Mouse (Mus musculus) kidney, embryonic 16.5 days (tissue): Measurements from ENCODE around the gene Fez1. TPM values are rescaled to one million over a fixed set of nuclear protein-coding genes. Genes with fewer than 3 reads are reported as not detected.
A peak's percentile ranks its signal among the peaks of the same experiment; 100 is the strongest.

Experiments
- ATAC-seq: fragments of 200-750 bp; cut with Nextera tagmentation; 2 replicates; pipeline ENCODE4 v1.8.0; 2017; ENCODE audit warnings: moderate TSS enrichment; ENCODE audit not compliant: low FRiP score, low TSS enrichment
- H3K27ac ChIP-seq: fragments of 300-500 bp; sonication (generic); 2 replicates; pipeline ENCODE4 v1.5.1; 2014; ENCODE audit warnings: low read length
- H3K27me3 ChIP-seq: fragments of 300-500 bp; sonication (generic); 2 replicates; pipeline ENCODE4 v1.6.1; 2014; ENCODE audit warnings: low read length, control low read depth, mixed read lengths; ENCODE audit not compliant: insufficient read depth
- H3K36me3 ChIP-seq: fragments of 300-500 bp; sonication (generic); 2 replicates; pipeline ENCODE4 v1.6.1; 2014; ENCODE audit warnings: low read length, control low read depth, mixed read lengths; ENCODE audit not compliant: insufficient read depth
- H3K4me1 ChIP-seq: fragments of 300-500 bp; sonication (generic); 2 replicates; pipeline ENCODE4 v1.6.1; 2014; ENCODE audit warnings: low read length, control low read depth, mixed read lengths; ENCODE audit not compliant: insufficient read depth
- H3K4me2 ChIP-seq: fragments of 300-500 bp; sonication (generic); replicated peaks from 2 replicates; pipeline ENCODE4 v1.6.1; 2014; ENCODE audit warnings: low read depth, low read length
- H3K4me3 ChIP-seq: fragments of 300-500 bp; sonication (generic); 2 replicates; pipeline ENCODE4 v1.5.1; 2014; ENCODE audit warnings: mild to moderate bottlenecking, low read length
- H3K9ac ChIP-seq: fragments of 300-500 bp; sonication (generic); replicated peaks from 2 replicates; pipeline ENCODE4 v1.6.1; 2014; ENCODE audit warnings: low read length
- H3K9me3 ChIP-seq: fragments of 300-500 bp; sonication (generic); 2 replicates; pipeline ENCODE4 v1.6.1; 2016; ENCODE audit warnings: low read length, control low read depth
- WGBS: fragments of 180-500 bp; shearing (Covaris S2); extraction: QIAGEN DNeasy Blood & Tissue Kit; methylation state at CpG from one replicate; pipeline ENCODE4 v1.1.7; 2014; 5-methylcytosine and 5-hydroxymethylcytosine counted together
- polyA plus RNA-seq: library from polyadenylated mRNA; unstranded; fragments of >200 nt; fragmentation: Nextera tagmentation; extraction: Ambion mirVana; gene quantifications from 2 replicates; pipeline ENCODE4 v1.2.1, GENCODE M21; 2015

The Fez1 gene
- polyA plus RNA-seq, 1 experiment from 2014 or later, result 4.9 TPM

GRCm38 (mm10) chr9:36862576-36862975 is 40.9 kb downstream of the Fez1 start:
- Histone ChIP-seq H3K4me2 (no peak overlapping the region), H3K27me3 (no peaks in the 10 kb centered on the region), H3K9ac (no peak overlapping the region), H3K36me3 (no peaks in the 10 kb centered on the region), H3K9me3 (no peaks in the 10 kb centered on the region), H3K27ac (no peak overlapping the region), H3K4me1 (no peaks in the 10 kb centered on the region), H3K4me3 (no peak overlapping the region)
- 92% methylated on average over 2 of the region's 2 CpGs for WGBS
- ATAC-seq, result no peak

GRCm38 (mm10) chr9:36863694-36864093 is 42.0 kb downstream of the Fez1 start:
- no peak overlapping the region for H3K27ac ChIP-seq
- no peaks in the 10 kb centered on the region for H3K27me3 ChIP-seq
- no peaks in the 10 kb centered on the region for H3K4me1 ChIP-seq
- no peak overlapping the region for H3K9ac ChIP-seq
- H3K9me3 ChIP-seq, result no peaks in the 10 kb centered on the region
- H3K4me2 ChIP-seq, result no peak overlapping the region
- no peak overlapping the region for H3K4me3 ChIP-seq
- H3K36me3 ChIP-seq, result no peaks in the 10 kb centered on the region
- no peak for ATAC-seq
- WGBS, result 46% methylated on average over 3 of the region's 3 CpGs

GRCm38 (mm10) chr9:36864862-36865813 is 43.5 kb downstream of the Fez1 start:
- Histone ChIP-seq H3K4me2 (no peak overlapping the region), H3K4me3 (no peak overlapping the region), H3K27me3 (no peaks in the 10 kb centered on the region), H3K9me3 (no peaks in the 10 kb centered on the region), H3K9ac (no peak overlapping the region), H3K36me3 (no peaks in the 10 kb centered on the region), H3K27ac (no peak overlapping the region), H3K4me1 (no peaks in the 10 kb centered on the region)
- 34% methylated on average over 4 of the region's 4 CpGs for WGBS
- 0 out of 2 replicates have a peak, but pooled peaks have one; percentile 54 for ATAC-seq

- Histone ChIP-seq H3K4me3 (no peak overlapping the region), H3K9me3 (no peaks in the 10 kb centered on the region), H3K4me1 (no peaks in the 10 kb centered on the region), H3K9ac (no peak overlapping the region), H3K27ac (no peak overlapping the region), H3K27me3 (no peaks in the 10 kb centered on the region), H3K4me2 (no peak overlapping the region), H3K36me3 (no peaks in the 10 kb centered on the region)
- 89% methylated on average over 6 of the region's 6 CpGs for WGBS
- no peak for ATAC-seq
Measured at GRCm38 (mm10) chr9:36868662-36869061, 47.0 kb downstream of the Fez1 start.

GRCm38 (mm10) chr9:36870263-36870662 is 48.6 kb downstream of the Fez1 start:
- 75% methylated on average over 1 of the region's 1 CpGs for WGBS
- H3K4me1 ChIP-seq, result no peaks in the 10 kb centered on the region

GRCm38 (mm10) chr9:36873796-36874195 is 52.1 kb downstream of the Fez1 start:
- Histone ChIP-seq H3K4me1 (no peaks in the 10 kb centered on the region), H3K36me3 (no peaks in the 10 kb centered on the region), H3K27ac (no peak overlapping the region), H3K4me2 (no peak overlapping the region), H3K4me3 (no peak overlapping the region), H3K27me3 (no peaks in the 10 kb centered on the region), H3K9ac (no peak overlapping the region), H3K9me3 (no peaks in the 10 kb centered on the region)
- WGBS, result 70% methylated on average over 2 of the region's 2 CpGs
- ATAC-seq, result no peak

More at GRCm38 (mm10) chr9:36870263-36870662, 48.6 kb downstream of the Fez1 start:
- Histone ChIP-seq H3K4me3 (no peak overlapping the region), H3K27me3 (no peaks in the 10 kb centered on the region), H3K9me3 (no peaks in the 10 kb centered on the region), H3K9ac (no peak overlapping the region), H3K4me2 (no peak overlapping the region), H3K36me3 (no peaks in the 10 kb centered on the region), H3K27ac (no peak overlapping the region)
- no peak for ATAC-seq

- Histone ChIP-seq H3K27ac (no peak overlapping the region), H3K9ac (no peak overlapping the region), H3K4me1 (no peaks in the 10 kb centered on the region), H3K9me3 (no peaks in the 10 kb centered on the region), H3K4me2 (no peak overlapping the region), H3K36me3 (no peaks in the 10 kb centered on the region), H3K27me3 (no peaks in the 10 kb centered on the region), H3K4me3 (no peak overlapping the region)
- no peak for ATAC-seq
- WGBS, result 71% methylated on average over 5 of the region's 5 CpGs
Measured at GRCm38 (mm10) chr9:36876313-36876712, 54.6 kb downstream of the Fez1 start.

GRCm38 (mm10) chr9:36876787-36877186 is 55.1 kb downstream of the Fez1 start:
- H3K9me3 ChIP-seq, result no peaks in the 10 kb centered on the region
- H3K9ac ChIP-seq, result no peak overlapping the region
- H3K27ac ChIP-seq, result no peak overlapping the region
- H3K36me3 ChIP-seq, result no peaks in the 10 kb centered on the region
- no peaks in the 10 kb centered on the region for H3K4me1 ChIP-seq
- ATAC-seq, result no peak
- H3K4me2 ChIP-seq, result no peak overlapping the region
- no peaks in the 10 kb centered on the region for H3K27me3 ChIP-seq
- H3K4me3 ChIP-seq, result no peak overlapping the region

- no peaks in the 10 kb centered on the region for H3K4me1 ChIP-seq
- 83% methylated on average over 5 of the region's 5 CpGs for WGBS
- H3K4me3 ChIP-seq, result no peak overlapping the region
- H3K27ac ChIP-seq, result no peak overlapping the region
- no peak overlapping the region for H3K9ac ChIP-seq
- H3K27me3 ChIP-seq, result no peaks in the 10 kb centered on the region
- no peak for ATAC-seq
- no peak overlapping the region for H3K4me2 ChIP-seq
- H3K9me3 ChIP-seq, result no peaks in the 10 kb centered on the region
- no peaks in the 10 kb centered on the region for H3K36me3 ChIP-seq
Measured at GRCm38 (mm10) chr9:36881615-36882014, 60.0 kb downstream of the Fez1 start.

- 56% methylated on average over 8 of the region's 8 CpGs for WGBS
- no peak overlapping the region for H3K9ac ChIP-seq
- ATAC-seq, result no peak
- H3K9me3 ChIP-seq, result no peaks in the 10 kb centered on the region
- no peaks in the 10 kb centered on the region for H3K36me3 ChIP-seq
- no peak overlapping the region for H3K4me2 ChIP-seq
- no peak overlapping the region for H3K4me3 ChIP-seq
- H3K27me3 ChIP-seq, result no peaks in the 10 kb centered on the region
- no peaks in the 10 kb centered on the region for H3K4me1 ChIP-seq
- H3K27ac ChIP-seq, result no peak overlapping the region
Measured at GRCm38 (mm10) chr9:36882034-36882745, 60.5 kb downstream of the Fez1 start.
